Mouse (Mus musculus) kidney, adult 2 months (tissue): ENCODE data around the gene Csrp1. TPM values are rescaled to one million over a fixed set of nuclear protein-coding genes. Genes with fewer than 3 reads are reported as not detected.
A peak's percentile ranks its signal among the peaks of the same experiment; 100 is the strongest.

Experiments used
- DNase-seq: peaks from one replicate; pipeline ENCODE4 v3.0.0; 2021
- H3K27ac ChIP-seq: fragments of 200-500 bp; 2 replicates; pipeline ENCODE4 v1.5.1; 2012; ENCODE audit warnings: low read depth, low read length, control low read depth, inconsistent platforms; ENCODE audit not compliant: insufficient read depth
- H3K27me3 ChIP-seq: fragments of 200-500 bp; replicated peaks from 2 replicates; pipeline ENCODE4 v1.6.1; 2012; ENCODE audit warnings: mild to moderate bottlenecking, moderate library complexity, low read length, inconsistent platforms; ENCODE audit not compliant: control insufficient read depth, insufficient read depth
- H3K36me3 ChIP-seq: fragments of 200-500 bp; 2 replicates; pipeline ENCODE4 v1.6.1; 2012; ENCODE audit warnings: mild to moderate bottlenecking, moderate library complexity, low read length, inconsistent platforms; ENCODE audit not compliant: control insufficient read depth, insufficient read depth
- H3K4me1 ChIP-seq: fragments of 200-500 bp; 2 replicates; pipeline ENCODE4 v1.6.1; 2011; ENCODE audit warnings: low read length; ENCODE audit not compliant: control insufficient read depth, insufficient read depth
- H3K4me3 ChIP-seq: fragments of 200-500 bp; 2 replicates; pipeline ENCODE4 v1.5.1; 2011; ENCODE audit warnings: mild to moderate bottlenecking, low read depth, low read length, control low read depth; ENCODE audit not compliant: insufficient read depth
- CTCF ChIP-seq: fragments of 200-500 bp; conservative IDR thresholded peaks from 2 replicates; pipeline ENCODE4 v1.5.1; 2011; ENCODE audit warnings: low read depth, mild to moderate bottlenecking, control low read depth, low read length, moderate library complexity, mixed read lengths; ENCODE audit not compliant: insufficient read depth, insufficient read length
- POLR2A ChIP-seq: fragments of 200-500 bp; IDR thresholded peaks from one replicate; pipeline ENCODE4 v1.6.1; 2011; ENCODE audit warnings: low read depth, low read length, control low read depth
- WGBS: fragments of 180-500 bp; shearing (Covaris S2); methylation state at CpG from one replicate; pipeline ENCODE4 v1.1.7; 2018; 5-methylcytosine and 5-hydroxymethylcytosine counted together
- polyA plus RNA-seq: library from polyadenylated mRNA; depleted of rRNA; stranded (reverse); fragments of >200 nt; gene quantifications from 2 replicates; pipeline ENCODE4 v1.2.3, GENCODE M21; 2012

Csrp1 gene
- polyA plus RNA-seq, 1 experiment = 122 TPM

DNA sequence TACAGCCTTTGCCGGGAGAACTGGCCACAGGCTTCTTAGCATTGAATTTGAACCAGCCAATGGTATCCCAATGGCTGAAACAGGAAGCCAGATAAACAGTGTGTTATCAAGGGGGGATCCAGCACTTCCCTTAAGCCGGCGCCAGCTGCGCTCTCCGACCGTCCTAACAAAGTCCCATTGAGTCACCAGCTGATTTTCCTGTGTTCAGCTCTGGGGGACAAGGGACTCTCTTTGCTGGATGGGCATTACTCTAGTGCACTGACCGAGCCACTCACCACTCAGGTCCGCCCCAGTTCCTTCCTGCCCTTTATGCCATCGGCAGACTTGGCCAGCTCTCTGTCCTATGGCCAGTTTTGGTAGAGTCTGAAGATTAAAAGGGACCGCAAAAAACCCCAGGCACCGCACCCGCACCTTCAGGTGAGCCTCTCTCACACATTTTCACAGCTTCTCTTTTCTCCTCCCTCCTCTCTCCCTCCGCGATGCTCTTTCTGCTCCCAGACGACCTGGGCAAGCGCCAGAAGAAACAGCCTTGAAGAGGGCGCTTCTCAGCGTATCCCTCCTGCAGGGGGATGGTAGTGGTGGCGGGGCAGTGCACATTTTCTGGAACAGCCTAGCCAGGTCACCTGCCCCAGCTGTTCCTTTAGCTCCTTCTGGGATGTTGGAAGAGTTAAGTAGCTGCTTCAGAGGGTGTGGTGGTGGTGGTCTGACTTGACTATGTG is 32.9 kb upstream of the Csrp1 start:
- DNase-seq = peak; percentile 53
- 3% methylated on average over 19 of the region's 19 CpGs for WGBS
- Histone ChIP-seq H3K4me1 (no peaks in the 10 kb centered on the region), H3K36me3 (no peaks in the 10 kb centered on the region), H3K27ac (peak overlapping the region; percentile 34), H3K27me3 (no peaks in the 10 kb centered on the region), H3K4me3 (peak overlapping the region; percentile 56)
- no peak for TF ChIP-seq POLR2A
- no peak for TF ChIP-seq CTCF

DNA sequence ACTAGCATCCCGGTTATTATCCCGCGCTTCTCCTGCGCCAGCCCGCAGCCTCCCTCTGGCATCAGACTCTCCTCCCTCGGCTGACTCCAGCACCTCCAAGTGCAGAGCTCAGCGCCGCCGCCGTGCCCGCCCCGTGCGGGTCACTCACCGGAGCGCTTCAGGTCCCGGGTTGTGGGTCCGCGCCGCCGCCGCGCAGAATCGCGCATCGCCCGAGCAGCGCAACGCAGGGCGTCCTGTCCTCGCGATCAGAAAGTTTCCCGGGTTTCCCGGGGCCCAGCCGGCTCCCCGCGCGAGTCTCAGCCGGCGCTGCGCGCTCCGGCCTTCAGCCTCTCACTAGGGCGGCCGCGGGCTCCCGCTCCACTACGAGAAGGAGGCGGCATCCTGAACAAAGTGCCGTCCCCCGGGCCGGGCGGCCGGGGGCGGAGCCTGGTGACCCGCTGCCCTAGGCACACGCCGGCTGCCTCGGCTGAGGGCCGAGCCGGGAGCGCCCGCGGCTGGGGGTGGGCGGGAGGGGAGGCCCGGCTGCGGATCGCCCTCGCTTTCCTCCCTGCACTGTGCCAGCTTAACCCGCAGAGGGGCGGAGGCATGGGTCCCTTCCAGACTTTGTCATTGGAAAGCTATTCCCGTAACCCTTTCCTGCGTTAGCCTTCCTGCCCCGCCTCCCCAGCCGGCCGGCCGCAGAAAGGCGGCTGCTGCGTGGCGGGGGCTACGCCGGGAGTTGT is 31.9 kb upstream of the Csrp1 start:
- TF ChIP-seq POLR2A = no peak
- Histone ChIP-seq H3K27ac (peak overlapping the region; percentile 74), H3K36me3 (no peaks in the 10 kb centered on the region), H3K4me3 (peak overlapping the region; percentile 70), H3K4me1 (no peaks in the 10 kb centered on the region), H3K27me3 (no peaks in the 10 kb centered on the region)
- WGBS = under 1% methylated on average over 81 of the region's 81 CpGs
- peak; percentile 91 for DNase-seq

- TF ChIP-seq CTCF = no peak
- no peak for TF ChIP-seq POLR2A
- H3K4me1 ChIP-seq = no peaks in the 10 kb centered on the region
- WGBS = 51% methylated on average over 6 of the region's 6 CpGs
- H3K27me3 ChIP-seq = no peaks in the 10 kb centered on the region
- peak overlapping the region; percentile 70 for H3K4me3 ChIP-seq
- no peaks in the 10 kb centered on the region for H3K36me3 ChIP-seq
- peak overlapping the region; percentile 60 for H3K27ac ChIP-seq
- no peak for DNase-seq
These were observed 31.2 kb upstream of the Csrp1 start for GRCm38 (mm10) chr1:135688686-135689085.

GRCm38 (mm10) chr1:135690784-135691416 is 29.0 kb upstream of the Csrp1 start:
- peak; percentile 44 for DNase-seq
- no peaks in the 10 kb centered on the region for H3K4me1 ChIP-seq
- no peaks in the 10 kb centered on the region for H3K27me3 ChIP-seq
- no peak overlapping the region for H3K4me3 ChIP-seq
- no peak for TF ChIP-seq CTCF
- H3K27ac ChIP-seq = peak overlapping the region; percentile 75
- H3K36me3 ChIP-seq = no peaks in the 10 kb centered on the region
- 47% methylated on average over 6 of the region's 6 CpGs for WGBS

GRCm38 (mm10) chr1:135691417-135691815 is 28.4 kb upstream of the Csrp1 start:
- TF ChIP-seq CTCF = no peak
- no peak for TF ChIP-seq POLR2A
- peak; percentile 54 for DNase-seq
- Histone ChIP-seq H3K27me3 (no peaks in the 10 kb centered on the region), H3K36me3 (no peaks in the 10 kb centered on the region), H3K4me1 (no peaks in the 10 kb centered on the region), H3K4me3 (no peak overlapping the region), H3K27ac (peak overlapping the region; percentile 75)
- 25% methylated on average over 10 of the region's 10 CpGs for WGBS

- Histone ChIP-seq H3K36me3 (no peaks in the 10 kb centered on the region), H3K27ac (no peak overlapping the region), H3K4me3 (no peak overlapping the region), H3K4me1 (no peaks in the 10 kb centered on the region), H3K27me3 (no peaks in the 10 kb centered on the region)
- WGBS = 72% methylated on average over 11 of the region's 11 CpGs
- TF ChIP-seq CTCF (no peak), POLR2A (no peak)
- DNase-seq = no peak
These were observed 25.7 kb upstream of the Csrp1 start for GRCm38 (mm10) chr1:135694181-135694580.

DNA sequence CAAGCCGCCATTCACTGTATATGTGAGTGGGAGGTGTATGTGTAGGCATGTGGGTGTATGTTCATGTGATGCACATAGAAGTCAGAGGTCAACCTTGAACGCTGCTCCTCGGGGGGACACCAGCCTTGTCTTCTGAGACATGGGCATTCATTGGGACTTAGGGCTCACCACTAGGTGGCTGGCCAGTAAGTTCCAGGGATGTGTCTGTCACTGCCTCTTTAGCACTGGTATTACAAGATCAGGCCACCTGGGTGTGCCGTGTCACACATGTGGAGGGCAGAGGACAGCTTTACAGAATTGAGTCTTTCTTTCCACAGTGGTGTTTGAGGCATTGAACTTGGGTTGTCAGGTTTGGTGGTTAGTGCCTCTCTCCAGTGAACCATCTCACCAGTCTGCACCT is 22.4 kb upstream of the Csrp1 start:
- no peaks in the 10 kb centered on the region for H3K27me3 ChIP-seq
- DNase-seq = no peak
- WGBS = 80% methylated on average over 4 of the region's 4 CpGs

More for the DNA sequence above, 22.4 kb upstream of the Csrp1 start:
- TF ChIP-seq POLR2A (no peak), CTCF (no peak)
- no peak overlapping the region for H3K4me3 ChIP-seq
- H3K36me3 ChIP-seq = no peaks in the 10 kb centered on the region
- H3K27ac ChIP-seq = no peak overlapping the region
- H3K4me1 ChIP-seq = no peaks in the 10 kb centered on the region
